Mouse (Mus musculus): Measurements from ENCODE around the gene Zfp644. TPM values are rescaled to one million over a fixed set of nuclear protein-coding genes. Genes with fewer than 3 reads are reported as not detected.

Zfp644 gene
- 45.2 and 49.4 TPM in 2 replicates for polyA plus RNA-seq (2012; rRNA removed)

GRCm38 (mm10) chr5:106696396-106697337 lies at the start of gene Zfp644:
Gene Zfp644 (minus strand): TSS chr5:106697287.

GRCm38 (mm10) chr5:106608798-106609197 lies 88.3 kb downstream of the Zfp644 start, which contains the start of gene Gm17304:
Gene Gm17304 (plus strand): TSS chr5:106609098.

Other genes starting within 250 kb of the Zfp644 start
- 6.9 and 7.3 TPM in 2 replicates for gene Barhl2, start 239.1 kb downstream of the Zfp644 start, polyA plus RNA-seq (2012; rRNA removed)
- gene Gm17304, start 88.2 kb downstream of the Zfp644 start, polyA plus RNA-seq (2012; rRNA removed) = not detected in 2 replicates
- gene Hfm1, start 229.0 kb upstream of the Zfp644 start, polyA plus RNA-seq (2012; rRNA removed) = 7.4 and 8.9 TPM in 2 replicates